Mouse (Mus musculus) forebrain, embryonic 13.5 days (tissue): ENCODE results near the gene Clec12b. TPM values are rescaled to one million over a fixed set of nuclear protein-coding genes. Genes with fewer than 3 reads are reported as not detected.
A peak's percentile ranks its signal among the peaks of the same experiment; 100 is the strongest.
"Not testable (repeated sequence)": the region's sequence is repeated elsewhere in the genome, so short reads cannot be mapped to it uniquely, and the experiment has no call there.

Experiments
- ATAC-seq: fragments of 200-750 bp; cut with Nextera tagmentation; 2 replicates; pipeline ENCODE4 v1.8.0; 2017
- H3K27ac ChIP-seq: fragments of 300-500 bp; sonication (generic); 2 replicates; pipeline ENCODE4 v1.5.1; 2015; ENCODE audit warnings: inconsistent platforms, mild to moderate bottlenecking, moderate library complexity
- H3K27me3 ChIP-seq: fragments of 300-500 bp; sonication (generic); 2 replicates; pipeline ENCODE4 v1.6.1; 2015; ENCODE audit warnings: mild to moderate bottlenecking, inconsistent platforms
- H3K36me3 ChIP-seq: fragments of 300-500 bp; sonication (generic); 2 replicates; pipeline ENCODE4 v1.6.1; 2015; ENCODE audit warnings: mild to moderate bottlenecking, inconsistent platforms; ENCODE audit not compliant: poor library complexity, severe bottlenecking
- H3K4me1 ChIP-seq: fragments of 300-500 bp; sonication (generic); 2 replicates; pipeline ENCODE4 v1.6.1; 2015; ENCODE audit warnings: inconsistent platforms
- H3K4me2 ChIP-seq: fragments of 300-500 bp; sonication (generic); 2 replicates; pipeline ENCODE4 v1.6.1; 2015; ENCODE audit warnings: inconsistent platforms, mild to moderate bottlenecking, moderate library complexity
- H3K4me3 ChIP-seq: fragments of 300-500 bp; sonication (generic); 2 replicates; pipeline ENCODE4 v1.5.1; 2015; ENCODE audit warnings: mild to moderate bottlenecking, inconsistent platforms
- H3K9ac ChIP-seq: fragments of 300-500 bp; sonication (generic); 2 replicates; pipeline ENCODE4 v1.6.1; 2015; ENCODE audit warnings: mild to moderate bottlenecking, inconsistent platforms
- H3K9me3 ChIP-seq: fragments of 300-500 bp; sonication (generic); replicated peaks from 2 replicates; pipeline ENCODE4 v1.6.1; 2016; ENCODE audit warnings: inconsistent platforms
- WGBS: fragments of 180-500 bp; shearing (Covaris S2); methylation state at CpG from one replicate; pipeline ENCODE4 v1.1.7; 2015; 5-methylcytosine and 5-hydroxymethylcytosine counted together
- polyA plus RNA-seq: library from polyadenylated mRNA; unstranded; fragments of >200 nt; fragmentation: Nextera tagmentation; extraction: Ambion mirVana; gene quantifications from 2 replicates; pipeline ENCODE4 v1.2.1, GENCODE M21; 2015

The Clec12b gene
- polyA plus RNA-seq, 1 experiment from 2014 or later, result 0.12 TPM

DNA sequence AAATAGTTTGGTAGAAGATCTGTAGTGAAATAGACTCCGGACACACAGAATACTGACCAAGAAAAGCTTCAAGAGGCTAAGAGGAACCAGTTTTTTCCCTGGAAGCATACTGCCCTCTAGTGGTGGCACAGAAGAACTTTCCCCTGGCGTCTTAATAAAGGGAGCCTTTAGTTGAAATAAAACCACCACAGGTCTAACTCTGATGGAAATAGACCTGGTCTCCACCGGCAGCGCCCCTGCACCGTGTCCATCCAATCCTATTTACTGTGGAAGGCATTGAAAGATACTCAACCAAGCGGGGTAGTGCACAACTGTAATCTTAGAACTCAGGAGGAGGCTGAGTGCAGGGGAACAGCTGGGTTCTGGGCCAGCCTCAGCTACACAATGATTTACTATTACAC is 19.7 kb downstream of the Clec12b start:
- 16% methylated on average over 6 of the region's 6 CpGs for WGBS
- no peak overlapping the region for H3K4me3 ChIP-seq
- H3K4me2 ChIP-seq, result no peak overlapping the region
- ATAC-seq, result peak; percentile 43
- H3K9ac ChIP-seq, result no peak overlapping the region
- no peak overlapping the region for H3K27ac ChIP-seq
- H3K4me1 ChIP-seq, result no peaks in the 10 kb centered on the region
- no peaks in the 10 kb centered on the region for H3K36me3 ChIP-seq
- no peaks in the 10 kb centered on the region for H3K9me3 ChIP-seq
- no peaks in the 10 kb centered on the region for H3K27me3 ChIP-seq

DNA sequence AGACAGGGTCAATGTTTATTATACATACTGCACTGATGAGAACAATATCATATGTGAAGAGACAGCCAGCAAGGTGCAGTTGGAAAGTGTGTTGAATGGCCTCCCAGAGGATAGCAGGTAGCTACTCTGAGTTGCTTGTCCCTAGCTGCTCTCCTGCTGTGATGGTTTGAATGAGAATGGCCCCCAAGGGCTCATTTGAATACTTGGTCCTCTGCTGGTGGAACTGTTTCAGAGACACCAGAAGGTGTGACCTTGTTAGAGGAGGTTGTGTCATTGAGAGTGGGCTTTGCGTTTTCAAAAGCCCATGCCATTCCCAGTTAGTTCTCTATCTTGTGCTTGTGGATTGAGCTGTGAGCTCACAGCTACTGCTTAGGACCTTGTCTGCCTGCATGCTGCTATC is 21.7 kb downstream of the Clec12b start:
- Histone ChIP-seq H3K27me3 (no peaks in the 10 kb centered on the region), H3K36me3 (no peaks in the 10 kb centered on the region), H3K4me1 (no peaks in the 10 kb centered on the region), H3K9ac (no peak overlapping the region), H3K9me3 (no peaks in the 10 kb centered on the region), H3K4me3 (no peak overlapping the region), H3K27ac (no peak overlapping the region), H3K4me2 (no peak overlapping the region)
- WGBS, result 15% methylated on average over 1 of the region's 1 CpGs
- no peak for ATAC-seq

DNA sequence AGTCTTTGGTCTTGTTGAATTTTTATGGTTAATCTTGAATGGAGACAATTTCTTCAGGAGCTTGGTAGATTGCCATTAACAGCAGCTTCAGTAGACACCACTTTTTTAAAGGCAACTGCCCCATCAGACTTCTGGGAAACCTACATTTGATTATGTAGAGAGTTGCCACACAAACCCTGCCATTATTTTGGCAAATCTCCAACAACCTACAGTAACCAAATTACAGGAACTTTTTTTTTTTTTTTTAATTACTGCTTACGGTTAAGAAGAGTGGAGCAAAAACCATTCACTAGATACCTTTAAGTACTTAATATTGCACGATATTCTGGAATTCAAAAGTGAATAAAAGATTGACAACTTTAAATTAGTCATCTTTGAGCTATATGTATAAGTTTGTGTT is 26.2 kb downstream of the Clec12b start:
- H3K4me2 ChIP-seq, result no peak overlapping the region
- no peaks in the 10 kb centered on the region for H3K9me3 ChIP-seq
- no peak overlapping the region for H3K9ac ChIP-seq
- no peaks in the 10 kb centered on the region for H3K4me1 ChIP-seq
- no peak overlapping the region for H3K27ac ChIP-seq
- ATAC-seq, result no peak
- no peaks in the 10 kb centered on the region for H3K27me3 ChIP-seq
- no peaks in the 10 kb centered on the region for H3K36me3 ChIP-seq
- H3K4me3 ChIP-seq, result no peak overlapping the region
- 92% methylated on average over 2 of the region's 2 CpGs for WGBS

DNA sequence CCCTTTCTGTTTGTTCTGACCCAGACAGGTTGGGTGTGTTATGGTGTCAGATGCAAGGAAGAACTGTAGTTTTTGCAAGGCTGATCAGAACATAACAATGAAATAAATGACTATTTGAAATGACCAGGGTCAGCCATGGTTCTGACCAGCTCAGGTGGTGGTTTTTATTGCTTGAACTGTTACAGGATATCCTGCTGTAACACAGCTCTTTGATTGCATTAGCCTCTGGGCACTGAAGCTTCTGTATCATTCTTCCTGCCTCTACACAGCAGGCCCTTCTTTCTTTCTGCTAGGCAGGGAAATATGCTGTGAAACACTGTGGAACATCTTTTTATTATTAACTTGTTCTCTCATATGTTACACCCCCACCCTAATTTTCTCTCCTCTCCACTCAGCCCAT is 29.2 kb downstream of the Clec12b start:
- no peak overlapping the region for H3K4me2 ChIP-seq
- H3K36me3 ChIP-seq, result no peaks in the 10 kb centered on the region
- H3K27me3 ChIP-seq, result no peaks in the 10 kb centered on the region
- no peaks in the 10 kb centered on the region for H3K4me1 ChIP-seq
- H3K9ac ChIP-seq, result no peak overlapping the region
- no peak overlapping the region for H3K27ac ChIP-seq
- H3K4me3 ChIP-seq, result no peak overlapping the region
- no peak for ATAC-seq
- no peaks in the 10 kb centered on the region for H3K9me3 ChIP-seq

DNA sequence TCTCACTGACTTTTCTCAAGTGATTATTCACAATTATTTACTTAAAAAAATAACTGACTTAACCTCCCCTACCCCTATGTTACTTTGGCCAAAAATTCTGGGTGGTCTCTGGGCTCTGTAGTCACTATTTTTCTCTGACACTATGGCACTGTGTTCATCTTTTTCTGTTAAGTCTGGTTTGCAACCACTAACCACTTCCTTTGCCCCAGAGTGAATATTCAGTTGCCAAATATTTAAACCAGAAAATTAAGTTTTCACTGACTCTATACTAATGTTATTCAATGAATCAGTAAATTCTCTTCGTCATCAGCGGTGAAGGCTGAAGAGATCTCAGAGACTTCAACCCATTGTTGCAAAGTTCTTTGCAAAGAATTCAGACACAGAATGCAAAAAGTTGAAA is 29.9 kb downstream of the Clec12b start:
- 96% methylated on average over 2 of the region's 2 CpGs for WGBS

GRCm38 (mm10) chr6:129351091-129351490 is 34.6 kb downstream of the Clec12b start:
- peaks cover 10% of the 10 kb centered on the region; the same call in 1 of the 2 replicates for H3K9me3 ChIP-seq

More for the DNA sequence above, 29.9 kb downstream of the Clec12b start:
- Histone ChIP-seq H3K9ac (no peak overlapping the region), H3K4me1 (no peaks in the 10 kb centered on the region), H3K4me3 (no peak overlapping the region), H3K27ac (no peak overlapping the region), H3K4me2 (no peak overlapping the region), H3K27me3 (no peaks in the 10 kb centered on the region), H3K9me3 (no peaks in the 10 kb centered on the region), H3K36me3 (no peaks in the 10 kb centered on the region)
- ATAC-seq, result no peak

DNA sequence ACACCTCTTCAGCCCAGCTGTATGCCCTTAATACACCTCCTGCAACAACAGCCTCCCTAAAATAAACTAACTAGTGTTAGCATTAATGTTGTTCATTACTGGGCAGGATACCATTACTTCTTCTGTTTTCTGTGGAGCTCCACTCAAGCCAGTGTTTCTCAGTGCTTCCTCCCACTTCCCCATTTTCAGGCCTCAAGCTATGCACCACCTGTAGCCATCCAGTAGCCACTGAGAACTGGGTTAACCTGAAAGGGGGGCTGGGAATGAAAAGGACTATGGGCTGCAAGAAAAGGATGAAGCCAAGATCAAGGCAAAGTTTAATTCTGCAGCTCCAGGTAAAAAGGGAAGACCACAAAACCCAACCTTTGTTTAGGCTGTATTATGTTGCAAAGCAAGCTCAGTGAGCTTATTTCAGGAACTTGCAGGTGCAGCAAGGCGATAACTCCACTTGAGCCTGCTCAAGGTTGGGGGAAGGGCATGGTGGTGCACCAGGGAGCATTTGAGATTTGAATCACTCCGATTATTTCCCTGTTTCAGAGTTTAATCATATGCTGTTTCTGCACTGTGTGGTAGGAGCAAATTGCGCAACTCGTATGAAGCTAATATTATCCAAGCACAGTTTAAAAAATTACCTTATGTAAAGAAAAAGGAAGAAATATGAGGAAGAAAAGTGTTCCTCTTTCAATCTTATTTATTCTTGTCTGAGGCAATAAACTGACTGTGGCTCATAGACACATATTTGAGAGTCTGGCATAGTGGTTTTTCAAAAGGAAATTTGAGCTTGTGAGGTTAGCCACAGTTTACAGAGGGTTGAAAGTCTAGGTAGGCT is 35.9 kb downstream of the Clec12b start:
- Histone ChIP-seq H3K36me3 (no peaks in the 10 kb centered on the region), H3K4me1 (no peaks in the 10 kb centered on the region), H3K27ac (no peak overlapping the region), H3K27me3 (no peaks in the 10 kb centered on the region), H3K9me3 (peaks cover 10% of the 10 kb centered on the region; the same call in 1 of the 2 replicates), H3K4me3 (no peak overlapping the region), H3K4me2 (no peak overlapping the region), H3K9ac (no peak overlapping the region)
- 66% methylated on average over 4 of the region's 4 CpGs for WGBS
- no peak for ATAC-seq

More at GRCm38 (mm10) chr6:129351091-129351490, 34.6 kb downstream of the Clec12b start:
- Histone ChIP-seq H3K27ac (no peak overlapping the region), H3K36me3 (no peaks in the 10 kb centered on the region), H3K27me3 (no peaks in the 10 kb centered on the region), H3K4me1 (no peaks in the 10 kb centered on the region), H3K9ac (no peak overlapping the region), H3K4me2 (no peak overlapping the region), H3K4me3 (no peak overlapping the region)
- ATAC-seq, result no peak
- WGBS, result 90% methylated on average over 3 of the region's 3 CpGs

DNA sequence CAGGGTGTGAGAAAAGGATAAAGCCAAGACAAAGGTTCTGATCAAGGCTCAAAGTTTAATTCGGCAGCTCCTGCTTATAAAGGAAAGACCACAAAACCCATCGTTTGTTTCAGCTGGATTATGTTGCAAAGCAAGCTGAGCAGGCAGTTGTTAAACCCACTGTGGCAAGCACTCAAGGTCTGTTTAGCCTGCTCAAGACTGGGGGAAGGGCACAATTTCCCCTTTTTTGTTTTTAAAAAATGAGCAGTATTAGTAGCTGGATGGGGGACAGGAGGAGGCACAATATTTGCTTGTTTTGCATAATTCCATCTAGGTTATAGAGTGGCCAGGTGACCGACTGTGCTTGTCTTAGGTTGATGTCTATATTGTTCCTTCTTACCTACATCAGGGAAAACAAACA is 41.3 kb downstream of the Clec12b start:
- Histone ChIP-seq H3K4me3 (no peak overlapping the region), H3K9ac (no peak overlapping the region), H3K27ac (no peak overlapping the region), H3K36me3 (no peaks in the 10 kb centered on the region), H3K27me3 (no peaks in the 10 kb centered on the region), H3K9me3 (peaks cover 10% of the 10 kb centered on the region; the same call in 1 of the 2 replicates), H3K4me2 (no peak overlapping the region), H3K4me1 (no peaks in the 10 kb centered on the region)
- no peak for ATAC-seq
- 65% methylated on average over 3 of the region's 3 CpGs for WGBS

DNA sequence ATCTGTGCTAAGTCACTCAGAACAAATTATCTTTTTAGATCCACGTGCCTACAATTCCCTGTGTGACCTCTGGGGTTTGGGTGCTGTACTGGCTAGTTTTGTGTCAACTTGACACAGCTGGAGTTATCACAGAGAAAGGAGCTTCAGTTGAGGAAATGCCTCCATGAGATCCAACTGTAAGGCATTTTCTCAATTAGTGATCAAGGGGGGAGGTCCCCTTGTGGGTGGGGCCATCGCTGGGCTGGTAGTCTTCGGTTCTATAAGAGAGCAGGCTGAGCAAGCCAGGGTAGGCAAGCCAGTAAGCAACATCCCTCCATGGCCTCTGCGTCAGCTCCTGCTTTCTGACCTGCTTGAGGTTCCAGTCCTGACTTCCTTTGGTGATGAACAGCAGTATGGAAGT is 43.3 kb downstream of the Clec12b start, which contains the start of gene Clec12a:
Clec12a (plus strand) TSS at position 301 of the 400 bp plus-strand sequence.
- H3K4me2 ChIP-seq, ATAC-seq, H3K9me3 ChIP-seq, H3K36me3 ChIP-seq, H3K27ac ChIP-seq, H3K27me3 ChIP-seq, H3K4me3 ChIP-seq, H3K9ac ChIP-seq, H3K4me1 ChIP-seq: not testable (repeated sequence)
- 78% methylated on average over 4 of the region's 4 CpGs for WGBS

DNA sequence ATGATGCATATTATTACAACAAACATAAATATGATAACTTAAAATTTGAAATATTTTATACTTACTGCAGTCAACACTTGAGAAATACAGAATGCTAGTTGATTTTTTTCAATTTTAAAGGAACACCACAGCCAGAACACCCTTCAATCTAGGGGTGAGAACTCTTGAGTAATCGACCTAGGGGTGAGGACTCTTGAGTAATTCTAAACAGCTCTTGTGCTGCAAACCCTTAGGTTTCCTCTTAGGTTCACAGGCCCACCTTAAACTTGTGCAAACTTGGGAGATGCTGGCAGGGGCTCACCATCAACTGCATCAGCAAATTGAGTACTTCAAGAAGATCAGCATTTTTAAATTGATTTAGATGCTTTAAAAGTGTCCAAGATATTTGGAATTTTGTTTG is 47.9 kb downstream of the Clec12b start:
- Histone ChIP-seq H3K9me3 (no peaks in the 10 kb centered on the region), H3K27ac (no peak overlapping the region), H3K4me1 (no peaks in the 10 kb centered on the region), H3K4me2 (no peak overlapping the region), H3K4me3 (no peak overlapping the region), H3K27me3 (no peaks in the 10 kb centered on the region), H3K36me3 (no peaks in the 10 kb centered on the region), H3K9ac (no peak overlapping the region)
- ATAC-seq, result no peak
- 79% methylated on average over 1 of the region's 1 CpGs for WGBS

GRCm38 (mm10) chr6:129333674-129334078 is 52.0 kb downstream of the Clec12b start:
- no peaks in the 10 kb centered on the region for H3K27me3 ChIP-seq
- no peak overlapping the region for H3K27ac ChIP-seq
- no peak overlapping the region for H3K9ac ChIP-seq
- H3K4me1 ChIP-seq, result no peaks in the 10 kb centered on the region
- peak overlapping the region; percentile 10; the same call in 1 of the 2 replicates for H3K4me2 ChIP-seq
- WGBS, result 38% methylated on average over 11 of the region's 11 CpGs
- no peaks in the 10 kb centered on the region for H3K9me3 ChIP-seq
- H3K4me3 ChIP-seq, result no peak overlapping the region
- peak; percentile 79 for ATAC-seq
- H3K36me3 ChIP-seq, result no peaks in the 10 kb centered on the region

DNA sequence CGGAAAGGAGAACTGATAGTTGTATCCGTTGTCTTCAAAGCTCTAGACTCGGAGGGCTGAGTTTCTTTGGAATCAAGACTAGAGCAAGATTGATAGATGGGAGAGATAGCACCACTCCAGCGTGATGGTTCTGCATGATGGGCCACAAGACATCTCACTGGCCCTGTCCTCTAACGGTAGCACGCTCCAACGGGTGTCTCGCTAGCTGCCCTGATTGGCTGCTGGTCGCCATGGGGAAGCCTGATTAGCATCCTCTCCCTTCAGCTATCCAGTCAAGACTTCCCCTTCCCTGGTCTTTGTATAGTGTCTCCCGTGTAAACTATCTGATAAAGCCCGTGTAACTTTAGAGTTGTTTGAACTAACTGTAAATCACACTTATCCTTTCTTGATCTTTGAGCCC is 54.1 kb downstream of the Clec12b start, which contains the start of gene 4922502D21Rik:
4922502D21Rik (minus strand) TSS at position 187 of the 400 bp plus-strand sequence.
- 66% methylated on average over 11 of the region's 11 CpGs for WGBS
- Histone ChIP-seq H3K9me3 (no peaks in the 10 kb centered on the region), H3K4me1 (no peaks in the 10 kb centered on the region), H3K4me3 (no peak within 1 kb of the TSS), H3K36me3 (no peaks in the 10 kb centered on the region), H3K4me2 (no peak within 1 kb of the TSS), H3K27ac (no peak within 1 kb of the TSS), H3K9ac (no peak within 1 kb of the TSS), H3K27me3 (no peaks in the 10 kb centered on the region)
- ATAC-seq, result no peak
